Mouse (Mus musculus) megakaryocyte-erythroid progenitor cell, adult 5-6 weeks (primary cell): ENCODE data around the gene Mark1. TPM values are rescaled to one million over a fixed set of nuclear protein-coding genes. Genes with fewer than 3 reads are reported as not detected.

Experiments
- ATAC-seq: replicated peaks from 2 replicates; pipeline ENCODE4 v1.8.0; 2016; ENCODE audit warnings: mild to moderate bottlenecking, inconsistent platforms; ENCODE audit not compliant: severe bottlenecking, poor library complexity, low FRiP score, low TSS enrichment
- total RNA-seq, 2 experiments: library from RNA; stranded (forward) in 1 of 2; stranded (reverse) in 1 of 2; fragments of 200-1000, 215-1000 nt in 1 of 2; fragments of >200 nt in 1 of 2; fragmentation: Nextera tagmentation in 1 of 2; gene quantifications; 2 replicates each; pipeline ENCODE4 v1.2.3; 2014 to 2017

Mark1 gene
- total RNA-seq, 2 experiments from 2014 or later: not detected

DNA sequence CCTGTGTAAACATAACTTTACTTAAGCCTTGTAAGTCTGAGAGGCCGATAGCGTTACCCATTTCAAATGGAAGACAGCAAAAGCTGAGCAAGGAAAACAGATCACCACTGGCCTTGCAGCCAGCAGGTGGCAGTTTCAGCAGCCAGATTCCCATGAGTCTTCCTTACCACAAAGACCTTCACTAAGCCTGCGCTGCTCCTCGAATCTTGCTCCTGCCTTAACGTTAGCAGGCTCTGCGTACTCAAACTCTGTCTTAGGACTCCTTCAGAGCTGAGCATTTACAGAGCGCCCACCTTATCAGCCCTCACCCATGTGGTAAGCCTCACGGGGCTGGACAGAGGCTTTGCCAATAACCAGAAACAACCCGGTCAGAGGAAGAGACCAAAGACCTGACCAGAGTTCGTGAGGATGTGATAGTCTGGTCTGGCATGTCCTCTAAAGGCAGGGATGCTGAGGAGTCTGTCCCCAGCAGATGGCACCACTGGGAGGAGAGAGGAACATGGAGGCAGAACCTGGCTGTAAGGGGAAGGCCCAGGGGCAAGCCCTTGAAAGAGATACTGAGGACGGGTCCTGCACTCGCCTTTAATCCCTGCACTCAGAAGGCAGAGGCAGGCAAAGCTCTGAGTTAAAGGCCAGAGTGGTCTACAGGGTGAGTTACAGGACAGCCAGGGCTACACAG lies 33.5 kb downstream of the Mark1 start:
- no peak for ATAC-seq

DNA sequence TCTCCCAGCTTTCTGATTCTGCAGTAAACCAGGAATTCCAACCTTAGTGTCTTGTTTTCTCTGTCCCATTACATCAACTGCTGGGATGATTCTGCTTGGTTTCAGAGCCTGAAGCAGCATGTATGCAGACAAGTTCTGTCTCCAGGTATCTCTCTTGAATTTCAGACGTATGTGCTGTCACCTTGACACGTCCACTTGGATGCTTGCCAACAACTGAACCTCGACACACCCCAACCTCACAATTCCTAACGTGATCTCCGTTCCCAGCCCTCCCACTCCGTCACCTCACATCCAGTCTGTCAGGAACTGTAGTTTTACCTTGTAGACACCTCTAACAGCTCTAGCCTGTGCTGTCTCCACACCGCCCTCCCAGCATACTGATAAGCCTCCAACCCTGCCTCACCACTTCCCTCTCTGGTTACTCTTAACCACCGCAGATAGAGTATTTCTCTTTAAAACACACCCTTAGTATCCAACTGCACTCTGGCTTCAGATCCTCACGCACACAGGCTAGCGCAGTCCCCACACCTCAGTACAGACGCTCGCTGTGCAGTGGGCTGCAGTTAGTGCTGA lies 36.2 kb downstream of the Mark1 start:
- peak; percentile 89 for ATAC-seq

DNA sequence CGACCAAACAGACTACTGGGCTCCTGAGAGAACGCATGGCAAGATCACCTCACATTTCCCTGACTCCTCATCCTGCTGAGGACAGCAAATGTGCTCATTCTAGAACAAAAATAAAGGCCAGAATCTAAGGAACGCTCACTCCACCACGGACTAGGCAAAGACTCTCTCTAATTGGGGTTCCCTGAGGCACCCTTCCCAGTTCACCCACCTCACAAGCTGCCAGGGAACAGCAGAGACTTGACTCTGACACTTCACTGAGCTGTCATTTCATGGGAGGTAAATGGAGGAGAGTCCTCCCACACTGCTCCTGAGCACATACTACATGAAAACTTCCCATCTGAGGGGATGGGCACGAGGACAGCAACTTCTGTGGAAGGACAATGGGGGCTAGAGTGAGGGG lies 37.5 kb downstream of the Mark1 start:
- ATAC-seq: no peak

DNA sequence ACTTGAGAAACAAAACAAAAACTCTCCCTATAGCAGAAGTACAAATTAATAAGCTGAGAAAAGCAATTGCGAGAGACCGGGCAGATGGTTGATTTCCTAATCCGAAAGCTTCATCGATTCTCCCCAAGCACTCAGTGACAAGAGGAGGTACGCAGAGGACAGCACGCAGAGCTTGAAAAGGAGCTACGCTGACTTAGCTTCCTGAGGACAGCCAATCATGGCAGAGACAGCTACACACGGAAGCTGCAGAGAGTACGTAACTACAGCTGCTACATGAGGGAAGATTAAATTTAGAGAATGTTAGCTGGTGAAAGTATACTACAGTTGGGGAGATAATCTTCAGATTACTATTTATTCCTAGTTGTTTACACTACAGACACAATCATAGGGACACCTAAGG lies 40.6 kb downstream of the Mark1 start:
- no peak for ATAC-seq

DNA sequence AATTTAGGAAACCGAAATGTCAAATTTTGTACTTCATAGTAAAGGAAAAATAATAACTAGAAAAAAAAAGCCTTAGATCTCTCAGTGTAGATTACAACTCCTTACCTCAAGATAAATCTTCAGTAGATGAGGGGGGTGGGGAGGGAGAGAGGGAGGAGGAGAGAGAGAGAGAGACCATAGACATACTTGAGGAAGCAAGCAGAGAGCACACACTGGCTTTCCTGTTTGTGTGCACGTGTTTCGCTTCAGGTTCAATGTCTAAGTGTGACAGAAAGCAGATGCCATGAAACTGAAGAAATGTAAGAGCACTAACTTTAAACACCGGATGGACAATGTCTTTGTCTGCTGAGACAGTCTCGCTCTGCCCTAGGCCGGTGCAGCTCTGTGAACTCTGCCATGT lies 41.0 kb downstream of the Mark1 start:
- no peak for ATAC-seq

DNA sequence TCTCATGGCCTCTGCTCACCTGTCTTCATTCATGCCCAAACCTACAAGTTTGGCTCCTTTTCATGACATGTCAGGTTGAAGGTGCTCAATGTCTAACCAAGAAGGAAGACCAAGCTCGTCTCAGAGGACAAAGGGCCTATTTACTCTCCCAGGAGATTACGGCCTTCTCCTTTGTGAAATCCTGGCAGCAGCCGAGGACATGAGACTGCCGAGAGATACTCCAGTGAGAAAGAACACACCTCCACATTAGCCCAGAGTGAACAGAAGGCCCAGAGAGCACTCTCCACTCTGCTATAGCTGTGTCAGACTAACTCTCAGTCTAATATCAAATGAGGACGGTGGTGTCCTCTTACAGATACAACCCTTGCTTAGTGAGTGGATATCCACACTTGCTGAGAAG lies 47.6 kb downstream of the Mark1 start:
- ATAC-seq: no peak

DNA sequence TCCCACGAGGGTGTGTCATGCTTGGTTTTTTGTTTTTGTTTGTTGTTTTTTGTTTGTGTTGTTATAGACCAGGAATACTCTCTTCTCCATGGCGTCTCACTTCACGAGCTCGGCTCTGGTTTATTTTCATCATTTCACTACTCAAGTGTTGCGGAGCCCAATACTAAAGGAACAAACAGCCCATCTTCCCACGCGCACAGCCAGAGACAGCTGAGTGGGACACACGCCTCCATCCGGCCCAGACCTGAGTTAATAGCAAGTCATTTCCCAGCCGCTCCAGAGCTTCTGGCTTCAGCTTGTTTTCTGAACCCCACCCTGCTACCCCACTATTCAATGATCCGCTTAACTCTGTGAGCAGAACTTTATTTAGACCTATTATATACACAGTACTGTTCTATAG lies 48.3 kb downstream of the Mark1 start:
- ATAC-seq: no peak

DNA sequence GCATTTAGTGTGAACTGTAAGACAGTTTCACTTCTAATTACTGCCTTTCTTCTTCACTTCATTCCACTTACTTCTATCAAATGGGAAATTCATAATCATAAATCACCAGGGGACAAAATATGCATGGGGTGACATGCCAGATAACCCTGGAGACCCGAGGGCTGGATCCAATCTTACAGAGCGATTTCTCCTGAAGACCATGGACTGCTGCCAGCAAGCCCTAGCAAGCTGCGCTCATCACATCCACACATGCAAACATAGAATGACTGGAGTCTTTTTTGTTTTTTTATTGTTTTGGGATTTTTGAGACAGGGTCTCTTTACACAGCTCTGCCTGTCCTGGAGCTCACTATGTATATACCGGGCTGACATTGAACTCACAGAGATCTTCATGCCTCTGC lies 61.3 kb downstream of the Mark1 start:
- ATAC-seq: 0 out of 2 replicates have a peak, but pooled peaks have one; percentile 29

DNA sequence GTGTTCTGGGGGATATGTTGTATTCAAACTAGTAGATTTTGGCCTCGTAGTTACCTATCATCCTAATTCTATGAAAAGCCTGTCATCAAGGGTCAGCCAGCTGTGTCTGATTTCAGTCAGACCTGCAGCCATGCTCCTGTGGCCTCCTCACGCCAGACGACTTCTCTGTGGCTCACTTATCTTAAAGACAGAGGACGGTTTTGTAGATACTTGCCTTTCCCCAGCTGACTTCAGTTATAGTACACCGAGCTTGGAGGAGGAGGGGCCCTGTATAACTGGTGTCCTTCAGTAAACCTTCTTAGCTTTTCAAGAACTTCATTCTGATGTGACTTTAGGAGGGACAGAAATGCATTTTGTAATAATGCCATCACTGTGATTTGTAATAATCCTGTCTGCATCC lies 63.4 kb downstream of the Mark1 start:
- 0 out of 2 replicates have a peak, but pooled peaks have one; percentile 45 for ATAC-seq

DNA sequence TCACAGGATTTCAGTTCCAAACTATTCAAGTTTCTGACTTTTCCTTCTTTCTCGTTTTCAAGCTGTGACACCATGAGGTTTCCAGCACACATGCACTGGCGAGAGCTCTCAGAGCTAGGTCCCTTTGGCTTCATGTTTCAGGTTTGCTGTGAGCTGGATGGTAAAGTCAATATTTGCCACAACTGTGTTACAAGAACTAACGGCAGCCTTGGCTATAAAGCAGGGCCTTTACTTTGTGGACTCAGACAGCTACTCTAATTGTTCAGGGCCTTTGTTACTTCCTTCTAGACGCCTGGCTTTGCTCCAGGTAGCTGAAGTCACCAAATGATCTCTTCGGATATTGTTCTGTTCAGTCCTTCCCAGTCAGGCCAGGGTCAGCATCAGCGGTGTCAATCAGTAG lies 63.9 kb downstream of the Mark1 start:
- no peak for ATAC-seq

DNA sequence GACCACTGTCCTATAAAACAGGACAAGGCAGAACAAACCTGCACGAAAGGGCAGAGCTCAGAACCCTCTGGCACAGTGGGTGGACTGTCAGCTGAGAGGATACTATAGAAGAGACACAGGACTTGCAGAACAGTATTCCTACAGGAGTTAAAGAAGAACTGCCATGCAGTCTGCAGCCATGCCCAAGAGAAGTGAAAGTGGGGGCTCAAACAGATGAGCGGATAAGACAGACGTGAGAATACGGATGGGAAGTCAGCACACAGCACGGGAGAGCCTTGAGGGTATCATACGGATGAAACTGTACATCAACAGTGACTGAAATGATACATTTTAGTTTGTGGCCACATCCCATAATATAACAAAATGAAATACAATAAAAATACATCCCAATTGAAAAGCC lies 68.3 kb downstream of the Mark1 start:
- ATAC-seq: no peak

DNA sequence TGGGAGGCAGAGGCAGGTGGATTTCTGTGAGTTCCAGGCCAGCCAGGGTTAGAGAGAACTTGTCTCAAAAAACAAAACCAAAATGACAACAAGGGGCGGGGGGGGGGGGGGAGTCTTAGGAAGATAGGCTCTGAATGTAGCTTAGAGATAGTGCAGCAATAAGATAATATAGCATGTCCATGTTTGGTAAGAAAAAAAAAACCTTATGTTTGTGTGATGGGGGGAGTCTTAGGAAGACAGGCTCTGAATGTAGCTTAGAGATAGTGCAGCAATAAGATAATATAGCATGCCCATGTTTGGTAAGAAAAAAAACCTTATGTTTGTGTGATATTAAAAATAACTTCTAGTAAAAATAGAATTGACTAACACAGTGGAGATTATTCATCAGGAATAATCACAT lies 71.0 kb downstream of the Mark1 start:
- ATAC-seq: peak; percentile 95

DNA sequence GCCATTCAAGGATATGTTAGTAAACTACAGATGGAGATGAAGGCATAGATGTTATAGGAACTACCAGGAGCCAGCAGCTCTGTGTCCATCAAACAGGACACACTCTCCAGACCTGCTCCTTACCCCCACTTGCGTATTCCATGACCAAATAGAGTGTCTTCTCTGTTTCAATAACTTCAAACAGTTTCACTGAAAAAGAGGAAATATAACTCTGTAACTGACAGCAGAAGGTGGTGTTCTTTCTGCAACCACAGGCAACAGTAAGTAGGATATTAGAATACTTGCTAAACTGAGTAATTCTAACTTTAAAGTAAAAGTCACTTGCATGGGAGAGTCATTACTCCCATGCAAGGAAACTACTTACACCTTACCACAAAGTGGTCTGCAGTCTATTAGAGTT lies 71.5 kb downstream of the Mark1 start:
- ATAC-seq: 0 out of 2 replicates have a peak, but pooled peaks have one; percentile 20

DNA sequence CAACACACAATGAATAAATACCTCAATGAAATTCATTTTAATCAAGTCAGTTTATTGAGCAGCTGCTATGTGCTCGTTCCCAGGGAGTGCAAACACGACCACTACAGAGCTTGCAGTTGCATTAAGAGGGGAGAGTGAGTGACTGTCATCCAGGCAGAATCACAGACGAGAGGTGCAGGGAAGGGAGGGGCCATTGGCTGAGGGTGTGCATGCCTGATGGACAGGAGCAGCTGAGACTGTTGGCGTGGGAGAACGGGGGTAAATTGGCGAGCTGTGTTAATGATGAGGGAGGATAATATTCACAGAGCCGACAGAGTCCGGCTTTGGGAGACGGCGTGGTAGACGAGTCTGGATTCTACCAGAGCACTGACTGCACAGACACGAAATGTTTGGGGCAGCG lies 76.5 kb downstream of the Mark1 start:
- no peak for ATAC-seq

DNA sequence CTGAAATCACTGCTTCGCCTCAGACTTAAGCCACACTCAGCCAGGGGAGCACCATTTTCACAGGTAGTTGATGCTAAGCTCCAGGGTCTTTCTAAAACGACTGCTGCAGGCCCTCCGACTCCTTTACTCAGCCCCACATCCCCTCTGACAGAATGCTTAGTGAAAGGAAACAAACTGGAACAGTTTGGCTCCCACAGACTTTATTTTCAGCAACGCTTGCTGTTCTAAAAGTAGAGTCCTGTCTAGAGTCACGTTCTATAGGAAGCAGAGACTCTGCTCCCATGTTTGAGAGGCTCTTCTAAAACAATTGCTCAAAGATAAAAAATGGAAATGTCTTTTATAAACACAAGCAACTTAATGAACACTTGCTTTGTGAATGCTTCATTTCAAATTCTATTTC lies 79.3 kb downstream of the Mark1 start:
- no peak for ATAC-seq

DNA sequence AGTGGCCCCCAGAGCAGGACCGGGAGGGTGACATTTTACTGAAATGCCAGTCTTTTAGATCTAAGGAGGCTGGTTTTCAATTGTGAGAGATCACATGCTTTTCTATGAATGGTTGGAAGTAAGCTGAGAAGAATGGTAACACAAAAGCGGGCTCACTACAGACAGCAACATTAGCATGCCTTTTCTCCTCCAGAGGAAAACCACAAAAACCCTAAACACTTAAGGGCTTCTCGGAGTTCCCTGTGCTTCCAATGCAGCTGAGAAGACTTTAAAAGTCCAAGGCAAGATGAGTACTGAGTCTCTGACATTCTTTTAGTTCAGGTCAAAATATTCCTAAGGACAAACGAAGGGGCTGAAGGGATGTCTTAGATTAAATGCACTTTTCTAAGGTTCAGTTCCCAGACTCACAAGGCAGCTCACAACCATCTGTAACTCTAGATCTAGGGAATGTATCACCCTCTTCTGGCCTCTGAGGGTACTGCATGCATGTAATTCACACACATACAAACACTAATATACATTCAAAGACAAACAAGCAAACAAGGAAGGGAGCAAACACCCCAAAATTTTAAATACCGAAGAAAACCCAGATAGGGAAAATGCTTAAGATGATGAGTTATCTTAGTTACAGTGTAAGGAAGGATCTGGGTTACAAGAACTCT lies 81.0 kb downstream of the Mark1 start:
- ATAC-seq: peak; percentile 83

DNA sequence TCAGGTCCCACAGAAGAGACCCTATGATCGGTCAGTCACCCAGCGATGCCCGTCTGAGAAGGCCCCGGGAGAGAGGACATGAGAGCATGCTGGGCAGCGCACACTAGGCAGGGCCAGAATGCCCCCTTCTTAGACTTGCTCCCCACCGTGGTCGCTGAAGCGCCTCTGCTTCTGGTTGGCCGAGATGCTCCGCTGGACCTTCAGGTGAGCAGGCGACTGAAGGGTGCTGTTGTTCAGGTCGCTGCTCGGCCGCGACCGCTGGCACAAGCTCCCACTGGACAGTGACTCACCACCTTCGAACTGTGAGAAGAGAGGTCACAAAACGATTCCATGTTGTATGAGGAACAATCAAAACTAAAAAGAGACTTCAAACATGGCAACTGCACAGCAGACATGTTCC lies 87.0 kb downstream of the Mark1 start:
- no peak for ATAC-seq

DNA sequence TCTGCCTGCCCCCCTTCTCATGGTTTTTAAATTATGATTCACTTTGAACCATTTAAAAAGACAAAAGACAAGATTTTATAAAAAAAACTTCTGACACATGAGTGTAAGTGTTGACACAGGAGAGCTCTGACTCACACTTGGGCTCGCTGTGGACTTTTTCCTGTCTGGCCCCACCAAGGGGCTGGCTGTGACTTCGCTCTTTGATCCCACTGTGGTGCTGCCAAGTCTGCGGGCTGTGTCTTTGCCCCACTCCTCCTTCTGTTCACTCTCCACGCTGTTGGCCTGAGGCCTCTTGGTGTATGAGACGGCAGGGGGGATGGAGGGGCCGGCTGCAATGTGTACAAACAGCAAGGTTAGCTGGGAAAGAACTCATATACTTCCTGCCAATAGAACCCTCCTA lies 87.5 kb downstream of the Mark1 start:
- ATAC-seq: no peak

DNA sequence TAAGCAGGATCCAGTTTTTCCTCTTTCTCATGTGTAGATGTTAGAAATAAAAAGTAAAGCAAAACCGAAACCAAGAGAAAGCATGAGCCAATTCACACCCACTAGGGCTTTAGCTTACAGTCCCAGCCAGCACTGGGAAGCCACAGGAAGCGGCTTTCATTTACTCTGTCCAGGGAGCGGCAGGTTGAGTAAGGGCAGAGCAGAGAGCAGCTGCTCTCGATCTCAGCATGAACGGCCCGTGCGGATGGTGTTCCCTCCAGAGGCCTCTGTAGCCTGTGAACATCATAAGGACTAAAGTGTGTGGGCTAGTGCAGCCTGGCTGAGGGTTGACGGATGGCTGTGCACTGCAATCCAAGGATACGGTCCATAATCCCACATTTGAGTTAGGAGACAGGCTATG lies 90.8 kb downstream of the Mark1 start:
- ATAC-seq: peak; percentile 60

DNA sequence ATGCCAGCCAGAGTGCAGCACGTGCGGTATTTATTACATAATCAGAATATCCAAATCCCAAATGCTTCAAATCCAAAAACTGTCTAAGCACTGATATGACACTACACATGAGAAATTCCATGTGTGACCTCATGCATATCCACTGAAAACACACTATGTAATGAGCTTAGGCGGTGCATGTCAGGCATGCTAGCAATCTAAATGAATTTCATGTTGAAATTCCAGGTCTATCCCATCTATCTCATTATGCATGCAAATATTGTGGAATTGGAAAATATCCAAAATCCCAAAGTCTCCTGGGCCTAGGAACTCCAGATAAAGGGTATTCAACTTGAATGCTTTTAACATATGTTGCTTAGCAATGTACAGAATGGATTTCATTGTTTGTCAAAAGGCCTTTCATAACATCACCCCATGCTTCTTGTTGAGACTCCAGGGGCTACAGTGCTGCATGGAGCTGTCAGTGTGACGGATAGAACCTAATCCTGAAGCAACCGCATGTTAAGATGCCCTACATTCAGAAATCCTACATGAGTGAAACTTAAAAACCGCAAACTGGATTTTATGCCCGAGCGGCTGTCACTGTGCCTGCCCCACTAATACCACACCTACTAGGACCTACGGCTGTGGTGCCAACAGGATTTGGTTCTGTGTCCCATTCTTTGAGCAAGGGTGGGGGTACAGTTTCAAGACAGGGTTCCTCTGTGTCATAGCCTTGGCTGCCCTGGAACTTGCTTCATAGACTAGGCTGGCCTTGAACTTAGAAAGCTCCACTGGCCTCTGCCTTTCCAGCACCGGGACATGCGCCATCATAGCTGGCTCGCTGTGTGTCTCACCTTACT lies 93.2 kb downstream of the Mark1 start:
- no peak for ATAC-seq
